Mouse (Mus musculus) spleen, postnatal 4 days (tissue): ENCODE results near the gene Lgi4.

Experiments used
- DNase-seq, 2 experiments: peaks; one replicate each; pipeline ENCODE4 v3.0.0; 2022; ENCODE audit warnings: low spot score in 2 of 2

Lgi4 gene

GRCm38 (mm10) chr7:31051321-31052021, 7.7 kb upstream of the Lgi4 start, which contains the start of gene Fxyd7:
Gene Fxyd7 (minus strand): TSS chr7:31051467.
- DNase-seq = no peak

- no peak for DNase-seq
These were observed 6.9 kb upstream of the Lgi4 start for GRCm38 (mm10) chr7:31052251-31052635.

GRCm38 (mm10) chr7:31052636-31053434, 6.3 kb upstream of the Lgi4 start:
- no peak for DNase-seq

GRCm38 (mm10) chr7:31053882-31054447, 5.2 kb upstream of the Lgi4 start:
- DNase-seq = no peak

- no peak for DNase-seq
These were observed 4.4 kb upstream of the Lgi4 start for GRCm38 (mm10) chr7:31054661-31055320.

GRCm38 (mm10) chr7:31055354-31055824, 3.8 kb upstream of the Lgi4 start:
- no peak for DNase-seq

- DNase-seq = no peak
These were observed 3.3 kb upstream of the Lgi4 start for GRCm38 (mm10) chr7:31055883-31056282.

GRCm38 (mm10) chr7:31056448-31056847, 2.7 kb upstream of the Lgi4 start:
- no peak for DNase-seq

GRCm38 (mm10) chr7:31057071-31057470, 2.1 kb upstream of the Lgi4 start, which contains the start of gene Fxyd1:
Gene Fxyd1 (minus strand): TSS chr7:31057199.
- DNase-seq = no peak

GRCm38 (mm10) chr7:31057730-31058129, 1.4 kb upstream of the Lgi4 start:
- DNase-seq = no peak

GRCm38 (mm10) chr7:31058211-31058610, 931 bp upstream of the Lgi4 start:
- DNase-seq = no peak

GRCm38 (mm10) chr7:31059919-31060620, 928 bp downstream of the Lgi4 start:
- DNase-seq = no peak

- no peak for DNase-seq
These were observed 1.5 kb downstream of the Lgi4 start for GRCm38 (mm10) chr7:31060621-31061010.

GRCm38 (mm10) chr7:31063074-31063560, 4.0 kb downstream of the Lgi4 start:
- DNase-seq = no peak

- DNase-seq = no peak
These were observed 8.7 kb downstream of the Lgi4 start for GRCm38 (mm10) chr7:31067836-31068235.

- no peak for DNase-seq
These were observed 10.3 kb downstream of the Lgi4 start for GRCm38 (mm10) chr7:31069491-31069890.

- DNase-seq = no peak
These were observed 11.2 kb downstream of the Lgi4 start for GRCm38 (mm10) chr7:31070324-31070723.

GRCm38 (mm10) chr7:31072326-31072725, 13.2 kb downstream of the Lgi4 start:
- no peak for DNase-seq

GRCm38 (mm10) chr7:31073546-31073945, 14.4 kb downstream of the Lgi4 start:
- DNase-seq = no peak

GRCm38 (mm10) chr7:31074061-31074712, 15.0 kb downstream of the Lgi4 start:
- DNase-seq = no peak

GRCm38 (mm10) chr7:31074713-31075069, 15.5 kb downstream of the Lgi4 start:
- DNase-seq = no peak
